Mouse (Mus musculus) lung, embryonic 14.5 days (tissue): ENCODE results near the gene Tmem136. TPM values are rescaled to one million over a fixed set of nuclear protein-coding genes. Genes with fewer than 3 reads are reported as not detected.
A peak's percentile ranks its signal among the peaks of the same experiment; 100 is the strongest.

Source experiments
- ATAC-seq: fragments of 200-750 bp; cut with Nextera tagmentation; 2 replicates; pipeline ENCODE4 v1.8.0; 2017; ENCODE audit warnings: mild to moderate bottlenecking, moderate TSS enrichment, moderate library complexity; ENCODE audit not compliant: insufficient read depth
- DNase-seq: peaks from one replicate; pipeline ENCODE4 v3.0.0-alpha.2; 2015
- H3K27ac ChIP-seq: fragments of 300-500 bp; sonication (generic); 2 replicates; pipeline ENCODE4 v1.5.1; 2014; ENCODE audit warnings: low read depth, mild to moderate bottlenecking, moderate library complexity
- H3K27me3 ChIP-seq: fragments of 300-500 bp; sonication (generic); 2 replicates; pipeline ENCODE4 v1.6.1; 2014; ENCODE audit warnings: low read length, control low read depth; ENCODE audit not compliant: insufficient read depth
- H3K36me3 ChIP-seq: fragments of 300-500 bp; sonication (generic); 2 replicates; pipeline ENCODE4 v1.6.1; 2014; ENCODE audit warnings: control low read depth; ENCODE audit not compliant: insufficient read depth
- H3K4me1 ChIP-seq: fragments of 300-500 bp; sonication (generic); 2 replicates; pipeline ENCODE4 v1.6.1; 2014; ENCODE audit warnings: antibody characterized with exemption, control low read depth; ENCODE audit not compliant: insufficient read depth
- H3K4me2 ChIP-seq: fragments of 300-500 bp; sonication (generic); 2 replicates; pipeline ENCODE4 v1.6.1; 2014; ENCODE audit warnings: mild to moderate bottlenecking
- H3K4me3 ChIP-seq: fragments of 300-500 bp; sonication (generic); 2 replicates; pipeline ENCODE4 v1.5.1; 2014; ENCODE audit warnings: low read depth, low read length
- H3K9ac ChIP-seq: fragments of 300-500 bp; sonication (generic); 2 replicates; pipeline ENCODE4 v1.6.1; 2014
- H3K9me3 ChIP-seq: fragments of 300-500 bp; sonication (generic); 2 replicates; pipeline ENCODE4 v1.6.1; 2016; ENCODE audit warnings: low read depth, low read length, control low read depth
- CTCF ChIP-seq: IDR thresholded peaks from 2 replicates; pipeline ENCODE4 v1.5.1; 2016; ENCODE audit warnings: antibody characterized with exemption, low read depth
- WGBS: fragments of 180-500 bp; shearing (Covaris S2); extraction: QIAGEN DNeasy Blood & Tissue Kit; methylation state at CpG from one replicate; pipeline ENCODE4 v1.1.7; 2014; 5-methylcytosine and 5-hydroxymethylcytosine counted together
- polyA plus RNA-seq: library from polyadenylated mRNA; unstranded; fragments of >200 nt; fragmentation: Nextera tagmentation; extraction: Ambion mirVana; gene quantifications from 2 replicates; pipeline ENCODE4 v1.2.1, GENCODE M21; 2014

Tmem136 gene
- polyA plus RNA-seq, 1 experiment from 2014 or later = 5.3 TPM

- H3K4me3 ChIP-seq = no peak overlapping the region
- DNase-seq = peak; percentile 54
- no peak overlapping the region for H3K9ac ChIP-seq
- no peak overlapping the region for H3K4me2 ChIP-seq
- WGBS = 58% methylated on average over 12 of the region's 12 CpGs
- H3K27ac ChIP-seq = no peak overlapping the region
- no peak for ATAC-seq
- TF ChIP-seq CTCF = 0 out of 2 replicates have a peak, but pooled peaks have one; percentile 27
- H3K9me3 ChIP-seq = no peaks in the 10 kb centered on the region
- no peaks in the 10 kb centered on the region for H3K4me1 ChIP-seq
- no peaks in the 10 kb centered on the region for H3K36me3 ChIP-seq
- no peaks in the 10 kb centered on the region for H3K27me3 ChIP-seq
Observed at GRCm38 (mm10) chr9:43144206-43144810, 27.9 kb upstream of the Tmem136 start.

DNA sequence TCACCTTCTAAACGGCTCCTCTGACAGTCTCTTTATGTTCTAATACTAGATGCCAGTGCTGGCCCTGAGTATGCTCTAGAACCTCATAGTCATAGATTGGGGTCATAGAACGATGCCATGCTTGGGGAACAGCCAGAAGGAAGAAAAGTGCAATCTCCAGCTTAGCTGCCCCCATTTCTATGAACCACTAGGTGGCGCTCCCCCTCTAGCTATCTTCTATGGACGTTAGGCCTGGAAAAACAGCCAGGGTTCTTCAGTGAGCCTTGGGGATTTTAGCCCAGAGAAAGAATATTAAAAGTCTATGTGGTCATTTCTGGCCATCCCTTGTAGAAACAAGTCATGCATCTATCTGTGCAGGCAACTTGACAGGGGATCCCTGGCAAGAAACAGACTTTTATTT lies 25.5 kb upstream of the Tmem136 start:
- 6% methylated on average over 4 of the region's 4 CpGs for whole genome bisulfite sequencing
- Histone ChIP-seq H3K4me2 (no peak overlapping the region), H3K4me1 (no peaks in the 10 kb centered on the region), H3K27ac (no peak overlapping the region), H3K4me3 (no peak overlapping the region), H3K36me3 (no peaks in the 10 kb centered on the region), H3K27me3 (no peaks in the 10 kb centered on the region), H3K9me3 (no peaks in the 10 kb centered on the region), H3K9ac (no peak overlapping the region)
- ATAC-seq (0 out of 2 replicates have a peak, but pooled peaks have one; percentile 14), DNase-seq (peak; percentile 92)
- peak; percentile 95 for TF ChIP-seq CTCF

GRCm38 (mm10) chr9:43133525-43133924 lies 17.2 kb upstream of the Tmem136 start:
- H3K4me2 ChIP-seq = no peak overlapping the region
- H3K36me3 ChIP-seq = no peaks in the 10 kb centered on the region
- no peak for TF ChIP-seq CTCF
- no peak overlapping the region for H3K27ac ChIP-seq
- H3K4me1 ChIP-seq = no peaks in the 10 kb centered on the region
- no peak overlapping the region for H3K4me3 ChIP-seq
- WGBS = 75% methylated on average over 3 of the region's 3 CpGs
- ATAC-seq = no peak
- H3K9ac ChIP-seq = no peak overlapping the region
- DNase-seq = no peak
- no peaks in the 10 kb centered on the region for H3K27me3 ChIP-seq
- H3K9me3 ChIP-seq = no peaks in the 10 kb centered on the region

DNA sequence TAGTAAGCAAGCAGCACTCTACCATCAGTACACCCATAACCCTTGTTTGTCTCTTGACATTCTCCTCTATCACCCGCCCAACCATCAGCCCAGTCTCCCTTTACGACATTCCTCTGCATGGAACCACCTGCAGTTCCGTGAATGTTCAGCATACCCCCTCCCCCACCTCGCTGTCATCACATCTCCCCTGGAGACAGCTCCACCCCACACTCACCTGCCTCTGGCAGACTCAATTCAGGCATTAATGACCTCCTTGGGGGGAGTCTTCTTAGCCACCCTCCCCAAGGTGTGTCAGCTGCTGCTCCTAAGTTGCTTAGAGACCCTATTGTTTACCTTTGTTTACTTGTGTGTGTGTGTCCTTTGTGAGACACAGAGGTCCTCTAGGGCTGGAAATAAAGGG lies 16.0 kb upstream of the Tmem136 start:
- H3K4me1 ChIP-seq = no peaks in the 10 kb centered on the region
- H3K36me3 ChIP-seq = no peaks in the 10 kb centered on the region
- no peak for DNase-seq
- H3K4me2 ChIP-seq = no peak overlapping the region
- no peaks in the 10 kb centered on the region for H3K9me3 ChIP-seq
- no peak for TF ChIP-seq CTCF
- ATAC-seq = no peak
- no peaks in the 10 kb centered on the region for H3K27me3 ChIP-seq
- H3K27ac ChIP-seq = no peak overlapping the region
- WGBS = 17% methylated on average over 4 of the region's 4 CpGs
- no peak overlapping the region for H3K4me3 ChIP-seq
- H3K9ac ChIP-seq = no peak overlapping the region

GRCm38 (mm10) chr9:43131940-43132339 lies 15.6 kb upstream of the Tmem136 start:
- ATAC-seq (0 out of 2 replicates have a peak, but pooled peaks have one; percentile 21), DNase-seq (no peak)
- Histone ChIP-seq H3K4me2 (no peak overlapping the region), H3K4me1 (no peaks in the 10 kb centered on the region), H3K36me3 (no peaks in the 10 kb centered on the region), H3K9ac (no peak overlapping the region), H3K9me3 (no peaks in the 10 kb centered on the region), H3K27me3 (no peaks in the 10 kb centered on the region), H3K27ac (no peak overlapping the region), H3K4me3 (no peak overlapping the region)
- 61% methylated on average over 5 of the region's 5 CpGs for WGBS
- no peak for TF ChIP-seq CTCF

GRCm38 (mm10) chr9:43130684-43131083 lies 14.3 kb upstream of the Tmem136 start:
- H3K9me3 ChIP-seq = no peaks in the 10 kb centered on the region
- no peaks in the 10 kb centered on the region for H3K27me3 ChIP-seq
- no peak overlapping the region for H3K27ac ChIP-seq
- no peak overlapping the region for H3K4me3 ChIP-seq
- TF ChIP-seq CTCF = peak; percentile 46
- ATAC-seq (no peak), DNase-seq (peak; percentile 16)
- 89% methylated on average over 2 of the region's 2 CpGs for WGBS
- H3K9ac ChIP-seq = no peak overlapping the region
- H3K36me3 ChIP-seq = no peaks in the 10 kb centered on the region
- H3K4me2 ChIP-seq = no peak overlapping the region
- H3K4me1 ChIP-seq = no peaks in the 10 kb centered on the region

GRCm38 (mm10) chr9:43127101-43127787 lies 10.9 kb upstream of the Tmem136 start:
- TF ChIP-seq CTCF = no peak
- H3K4me3 ChIP-seq = no peak overlapping the region
- H3K36me3 ChIP-seq = no peaks in the 10 kb centered on the region
- no peak overlapping the region for H3K9ac ChIP-seq
- H3K9me3 ChIP-seq = no peaks in the 10 kb centered on the region
- DNase-seq (no peak), ATAC-seq (no peak)
- no peaks in the 10 kb centered on the region for H3K4me1 ChIP-seq
- WGBS = 60% methylated on average over 10 of the region's 10 CpGs
- H3K27me3 ChIP-seq = no peaks in the 10 kb centered on the region
- no peak overlapping the region for H3K4me2 ChIP-seq
- no peak overlapping the region for H3K27ac ChIP-seq
